Mouse (Mus musculus) ES-E14 (cell line): ENCODE measurements at regions not wholly inside any gene's neighbourhood (a gene's known extent, or its start where the extent isn't known, plus 50 kb on each side); places are given as distances from the start of the nearest gene placed in this dataset.

Experiments used
- MAFK ChIP-seq: IDR thresholded peaks from 2 replicates; pipeline ENCODE4 v1.6.1; 2014; ENCODE audit warnings: mild to moderate bottlenecking, low read depth, low read length, inconsistent platforms; ENCODE audit not compliant: insufficient read depth
- ZNF384 ChIP-seq: IDR thresholded peaks from 2 replicates; pipeline ENCODE4 v1.6.1; 2012; ENCODE audit warnings: low read depth, low read length, inconsistent platforms

- TF ChIP-seq ZNF384, result no peak
- no peak for TF ChIP-seq MAFK
Measured at GRCm38 (mm10) chr12:61146695-61147094, 376.3 kb upstream of the Lrfn5 start.
